Mouse (Mus musculus) lung, postnatal 0 days (tissue): ENCODE data around the gene Vnn3.

Source experiments
- CTCF ChIP-seq: IDR thresholded peaks from 2 replicates; pipeline ENCODE4 v1.5.1; 2016; ENCODE audit warnings: antibody characterized with exemption, mild to moderate bottlenecking
- EP300 ChIP-seq: IDR thresholded peaks from 2 replicates; pipeline ENCODE4 v1.6.1; 2016; ENCODE audit warnings: antibody characterized with exemption, mild to moderate bottlenecking, control low read depth

DNA sequence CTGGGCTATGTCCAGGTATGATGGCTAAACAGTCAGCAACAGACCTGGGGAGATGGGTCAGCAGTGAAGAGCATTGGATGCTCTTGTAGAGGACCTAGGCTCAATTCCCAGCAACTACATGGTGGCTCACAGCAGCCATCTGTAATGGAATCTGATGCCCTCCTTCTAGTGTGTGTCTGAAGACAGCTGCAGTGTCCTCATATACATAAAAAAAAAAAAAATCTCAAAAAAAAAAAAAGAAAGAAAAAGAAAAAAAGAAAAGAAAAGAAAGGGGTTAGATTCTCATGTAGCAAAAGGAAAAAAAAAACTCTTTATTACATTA is 38.9 kb upstream of the Vnn3 start:
- TF ChIP-seq EP300 (no peak), CTCF (no peak)
